Mouse (Mus musculus) left cerebral cortex, postnatal 36 days (tissue): ENCODE measurements at regions not wholly inside any gene's neighbourhood (a gene's known extent, or its start where the extent isn't known, plus 50 kb on each side); places are given as distances from the start of the nearest gene placed in this dataset.

Experiments used
- DNase-seq, 2 experiments: peaks; one replicate each; pipeline ENCODE4 v3.0.0; 2021 to 2022; ENCODE audit warnings: low spot score in 2 of 2, mixed read lengths in 1 of 2
- intact Hi-C: fragments of 180-260 bp; cut with DNase I; formaldehyde crosslinking; loops from one replicate; pipeline ENCODE4 v1.15.1; 2025

GRCm38 (mm10) chr16:68951508-68952236, 911.9 kb downstream of the Speer2 start:
- intact Hi-C loops, result no loop called here
- DNase-seq, result no peak

- intact Hi-C loops, result no loop called here
- peak; percentile 16 to 32 for DNase-seq
These were observed 952.7 kb downstream of the Speer2 start for GRCm38 (mm10) chr16:68910821-68911220.

GRCm38 (mm10) chr16:68898136-68898535, 965.4 kb downstream of the Speer2 start:
- intact Hi-C loops, result no loop called here
- DNase-seq, result no peak

- intact Hi-C loops, result no loop called here
These were observed 1014.8 kb downstream of the Speer2 start for GRCm38 (mm10) chr16:68848733-68849132.

More at GRCm38 (mm10) chr16:68848733-68849132, 1014.8 kb downstream of the Speer2 start:
- DNase-seq, result no peak
